Mouse (Mus musculus) limb, embryonic 15.5 days (tissue): Measurements from ENCODE around the gene Gm11985. TPM values are rescaled to one million over a fixed set of nuclear protein-coding genes. Genes with fewer than 3 reads are reported as not detected.

Source experiments
- ATAC-seq: fragments of 200-750 bp; cut with Nextera tagmentation; 2 replicates; pipeline ENCODE4 v1.8.0; 2017; ENCODE audit warnings: low read depth, moderate TSS enrichment; ENCODE audit not compliant: insufficient number of reproducible peaks, low FRiP score, low TSS enrichment
- H3K27ac ChIP-seq: fragments of 300-500 bp; sonication (generic); 2 replicates; pipeline ENCODE4 v1.5.1; 2015; ENCODE audit warnings: moderate library complexity, mild to moderate bottlenecking, inconsistent platforms
- H3K27me3 ChIP-seq: fragments of 300-500 bp; sonication (generic); 2 replicates; pipeline ENCODE4 v1.6.1; 2015; ENCODE audit warnings: inconsistent platforms
- H3K36me3 ChIP-seq: fragments of 300-500 bp; sonication (generic); 2 replicates; pipeline ENCODE4 v1.6.1; 2015; ENCODE audit warnings: inconsistent platforms
- H3K4me1 ChIP-seq: fragments of 300-500 bp; sonication (generic); 2 replicates; pipeline ENCODE4 v1.6.1; 2015; ENCODE audit warnings: inconsistent platforms
- H3K4me2 ChIP-seq: fragments of 300-500 bp; sonication (generic); 2 replicates; pipeline ENCODE4 v1.6.1; 2015; ENCODE audit warnings: mild to moderate bottlenecking, inconsistent platforms
- H3K4me3 ChIP-seq: fragments of 300-500 bp; sonication (generic); 2 replicates; pipeline ENCODE4 v1.5.1; 2015; ENCODE audit warnings: mild to moderate bottlenecking, inconsistent platforms
- H3K9ac ChIP-seq: fragments of 300-500 bp; sonication (generic); 2 replicates; pipeline ENCODE4 v1.6.1; 2015; ENCODE audit warnings: inconsistent platforms
- H3K9me3 ChIP-seq: fragments of 300-500 bp; sonication (generic); 2 replicates; pipeline ENCODE4 v1.6.1; 2016; ENCODE audit warnings: inconsistent platforms
- WGBS: fragments of 180-500 bp; shearing (Covaris S2); methylation state at CpG from one replicate; pipeline ENCODE4 v1.1.7; 2015; 5-methylcytosine and 5-hydroxymethylcytosine counted together
- polyA plus RNA-seq: library from polyadenylated mRNA; unstranded; fragments of >200 nt; fragmentation: Nextera tagmentation; extraction: Ambion mirVana; gene quantifications from 2 replicates; pipeline ENCODE4 v1.2.1, GENCODE M21; 2015

The Gm11985 gene
- polyA plus RNA-seq, 1 experiment from 2014 or later, result not detected

DNA sequence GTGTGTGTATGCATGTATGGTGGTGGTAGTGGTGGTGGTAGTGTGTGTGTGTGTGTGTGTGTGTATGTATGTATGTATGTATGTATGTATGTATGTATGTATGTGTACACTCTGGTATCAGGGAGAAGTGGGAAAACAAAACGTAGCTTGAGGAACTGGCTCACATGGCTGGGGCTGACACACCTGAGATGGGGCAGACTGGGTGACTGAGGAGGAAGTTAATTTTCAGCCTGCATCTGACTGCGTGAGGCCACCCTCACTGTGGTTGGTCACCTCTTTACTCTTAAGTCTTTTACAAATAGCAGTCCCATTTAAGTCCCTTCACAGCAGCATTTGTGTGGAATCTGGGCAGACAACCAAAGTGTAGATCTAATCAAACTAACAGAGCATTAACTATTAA lies 9.1 kb downstream of the Gm11985 start:
- no peak overlapping the region for H3K4me3 ChIP-seq
- H3K4me1 ChIP-seq, result no peaks in the 10 kb centered on the region
- no peak overlapping the region for H3K27ac ChIP-seq
- no peak overlapping the region for H3K4me2 ChIP-seq
- no peaks in the 10 kb centered on the region for H3K9me3 ChIP-seq
- 76% methylated on average over 2 of the region's 2 CpGs for WGBS
- no peak overlapping the region for H3K9ac ChIP-seq
- H3K27me3 ChIP-seq, result no peaks in the 10 kb centered on the region
- ATAC-seq, result no peak
- H3K36me3 ChIP-seq, result no peaks in the 10 kb centered on the region

DNA sequence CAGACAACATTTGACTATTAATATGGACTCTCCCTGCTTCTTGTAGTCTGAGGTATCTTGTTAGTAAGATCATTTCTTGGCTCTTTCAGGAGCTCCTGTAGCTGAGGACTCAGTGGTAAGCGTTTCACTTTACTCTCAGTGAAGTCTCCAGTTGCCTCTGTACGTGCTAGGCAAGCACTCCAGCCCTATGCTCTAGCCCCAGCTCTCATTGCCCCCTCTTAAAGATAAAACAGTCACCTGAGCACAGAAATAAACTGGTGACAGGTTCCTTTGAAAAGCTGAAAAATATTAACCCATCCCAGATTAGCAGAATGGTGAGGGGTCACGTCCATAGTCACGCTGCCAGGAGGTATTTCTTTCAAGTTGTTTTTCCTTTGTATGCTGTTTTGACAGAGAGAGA lies 9.6 kb downstream of the Gm11985 start:
- H3K9me3 ChIP-seq, result no peaks in the 10 kb centered on the region
- H3K27me3 ChIP-seq, result no peaks in the 10 kb centered on the region
- H3K4me2 ChIP-seq, result no peak overlapping the region
- H3K4me3 ChIP-seq, result no peak overlapping the region
- H3K36me3 ChIP-seq, result no peaks in the 10 kb centered on the region
- no peak overlapping the region for H3K9ac ChIP-seq
- H3K4me1 ChIP-seq, result no peaks in the 10 kb centered on the region
- ATAC-seq, result no peak
- WGBS, result 82% methylated on average over 4 of the region's 4 CpGs
- H3K27ac ChIP-seq, result no peak overlapping the region

- Histone ChIP-seq H3K36me3 (no peaks in the 10 kb centered on the region), H3K4me2 (no peak overlapping the region), H3K4me3 (no peak overlapping the region), H3K9ac (no peak overlapping the region), H3K4me1 (no peaks in the 10 kb centered on the region), H3K27me3 (no peaks in the 10 kb centered on the region), H3K27ac (no peak overlapping the region), H3K9me3 (no peaks in the 10 kb centered on the region)
- whole genome bisulfite sequencing, result 79% methylated on average over 6 of the region's 6 CpGs
- no peak for ATAC-seq
Observed at GRCm38 (mm10) chr11:7173664-7174063, 14.7 kb downstream of the Gm11985 start.

DNA sequence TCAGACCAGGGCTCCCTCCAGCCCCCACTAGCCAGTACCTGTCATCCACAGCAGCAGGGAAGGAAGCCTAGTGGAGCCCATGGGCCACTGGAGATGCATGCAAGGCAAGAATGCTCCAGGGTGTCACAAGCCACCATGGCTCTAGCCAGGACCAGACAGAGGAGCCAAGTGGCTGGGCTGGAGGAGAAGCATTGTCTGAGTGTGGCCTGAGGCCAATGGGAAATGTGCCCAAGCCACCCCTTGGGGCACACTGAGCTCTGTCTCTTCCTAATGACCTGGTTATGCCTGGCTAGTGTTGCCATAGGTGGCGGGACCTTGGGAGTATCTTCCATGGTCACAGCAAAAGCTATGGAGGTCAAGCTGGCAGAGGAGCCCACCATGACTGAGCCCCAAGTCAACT lies 18.7 kb downstream of the Gm11985 start:
- no peak overlapping the region for H3K9ac ChIP-seq
- no peaks in the 10 kb centered on the region for H3K4me1 ChIP-seq
- H3K36me3 ChIP-seq, result no peaks in the 10 kb centered on the region
- WGBS, result 85% methylated on average over 1 of the region's 1 CpGs
- no peak overlapping the region for H3K27ac ChIP-seq
- no peaks in the 10 kb centered on the region for H3K27me3 ChIP-seq
- no peak overlapping the region for H3K4me2 ChIP-seq
- no peak overlapping the region for H3K4me3 ChIP-seq
- no peak for ATAC-seq
- no peaks in the 10 kb centered on the region for H3K9me3 ChIP-seq

DNA sequence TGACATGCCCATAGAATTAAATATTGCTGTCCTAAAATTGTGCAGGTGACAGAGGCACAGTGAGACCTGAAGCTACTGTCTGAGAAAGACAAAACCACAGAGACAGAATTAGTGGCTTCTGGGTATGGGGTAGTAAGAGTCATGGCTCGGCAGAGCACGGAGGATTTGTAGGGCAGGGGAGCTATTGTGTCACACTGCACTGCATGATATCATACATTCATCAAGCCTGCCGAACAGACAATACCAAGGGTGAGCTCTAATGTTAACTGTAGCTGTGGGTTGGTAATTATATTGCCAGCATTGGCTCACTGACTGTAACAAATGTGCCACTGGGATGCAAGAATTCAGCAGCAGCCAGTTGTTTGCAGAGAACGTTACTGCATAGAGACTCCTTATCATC lies 24.0 kb downstream of the Gm11985 start:
- peaks cover 9% of the 10 kb centered on the region for H3K4me1 ChIP-seq
- no peak for ATAC-seq
- H3K4me2 ChIP-seq, result no peak overlapping the region
- H3K36me3 ChIP-seq, result no peaks in the 10 kb centered on the region
- no peak overlapping the region for H3K9ac ChIP-seq
- 78% methylated on average over 4 of the region's 4 CpGs for WGBS
- H3K4me3 ChIP-seq, result no peak overlapping the region
- H3K9me3 ChIP-seq, result no peaks in the 10 kb centered on the region
- no peak overlapping the region for H3K27ac ChIP-seq
- H3K27me3 ChIP-seq, result no peaks in the 10 kb centered on the region

DNA sequence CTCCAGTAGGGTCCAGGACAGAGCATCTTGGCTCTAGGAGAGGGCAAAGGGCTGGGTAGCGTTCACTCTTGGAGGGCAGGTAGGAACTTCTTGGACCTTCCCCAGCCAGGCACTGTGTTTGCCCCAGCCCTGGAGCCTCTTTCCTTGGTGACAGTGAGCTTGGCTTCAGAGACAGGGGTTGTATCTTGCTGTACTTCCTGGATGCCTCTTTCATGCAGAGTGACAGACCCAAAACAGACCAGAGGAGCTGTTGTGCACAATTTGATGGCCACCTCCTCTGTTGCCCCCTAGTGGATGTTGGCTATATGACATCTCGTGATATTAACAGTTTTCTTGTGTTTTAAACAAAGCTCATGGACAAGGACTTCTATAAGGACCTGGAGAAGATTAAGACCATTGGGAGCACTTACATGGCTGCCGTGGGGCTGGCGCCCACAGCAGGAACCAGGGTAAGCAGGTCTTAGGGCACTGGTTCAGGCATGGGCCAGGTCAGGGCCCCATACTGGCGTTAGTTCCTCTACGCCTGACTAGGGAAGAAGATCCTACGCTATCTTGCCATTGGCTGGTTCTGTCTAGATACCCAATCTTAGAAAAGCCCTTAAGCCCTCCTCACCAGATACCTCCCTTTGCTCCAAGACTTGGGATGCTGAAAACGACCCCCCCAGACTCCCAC lies 26.7 kb downstream of the Gm11985 start:
- no peaks in the 10 kb centered on the region for H3K9me3 ChIP-seq
- H3K9ac ChIP-seq, result no peak overlapping the region
- H3K27me3 ChIP-seq, result no peaks in the 10 kb centered on the region
- no peak overlapping the region for H3K27ac ChIP-seq
- peaks cover 12% of the 10 kb centered on the region for H3K4me1 ChIP-seq
- WGBS, result 80% methylated on average over 8 of the region's 8 CpGs
- H3K4me3 ChIP-seq, result no peak overlapping the region
- H3K36me3 ChIP-seq, result no peaks in the 10 kb centered on the region
- ATAC-seq, result no peak
- H3K4me2 ChIP-seq, result no peak overlapping the region

DNA sequence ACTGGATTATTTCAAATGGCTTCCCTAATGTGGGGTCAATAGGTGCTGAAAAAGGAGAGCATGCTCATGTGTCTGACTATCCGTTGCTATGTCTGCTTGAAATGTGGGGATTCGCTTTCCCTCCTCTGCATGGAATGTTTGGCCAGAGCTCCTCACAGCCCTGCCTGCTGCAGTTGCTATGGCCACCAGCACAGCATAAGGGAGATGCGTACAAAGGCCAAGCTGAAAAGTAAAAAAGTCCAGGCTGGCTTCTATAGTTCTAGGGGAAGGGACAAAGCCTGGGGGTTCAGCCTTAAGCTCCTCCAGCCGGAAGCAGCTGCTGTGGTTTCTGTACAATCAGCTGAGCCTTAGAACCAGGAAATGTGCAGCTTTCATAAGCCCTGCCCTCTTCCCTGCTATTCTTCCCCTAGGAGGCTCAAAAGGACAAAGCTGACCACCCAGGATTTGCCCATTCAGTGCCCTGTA lies 27.7 kb downstream of the Gm11985 start:
- H3K9me3 ChIP-seq, result no peaks in the 10 kb centered on the region
- no peak overlapping the region for H3K9ac ChIP-seq
- peak; percentile 50; the same call in 1 of the 2 replicates for ATAC-seq
- H3K27me3 ChIP-seq, result no peaks in the 10 kb centered on the region
- peaks cover 12% of the 10 kb centered on the region for H3K4me1 ChIP-seq
- no peak overlapping the region for H3K4me2 ChIP-seq
- H3K27ac ChIP-seq, result peak overlapping the region; percentile 65
- no peak overlapping the region for H3K4me3 ChIP-seq
- no peaks in the 10 kb centered on the region for H3K36me3 ChIP-seq
- 58% methylated on average over 4 of the region's 4 CpGs for WGBS

DNA sequence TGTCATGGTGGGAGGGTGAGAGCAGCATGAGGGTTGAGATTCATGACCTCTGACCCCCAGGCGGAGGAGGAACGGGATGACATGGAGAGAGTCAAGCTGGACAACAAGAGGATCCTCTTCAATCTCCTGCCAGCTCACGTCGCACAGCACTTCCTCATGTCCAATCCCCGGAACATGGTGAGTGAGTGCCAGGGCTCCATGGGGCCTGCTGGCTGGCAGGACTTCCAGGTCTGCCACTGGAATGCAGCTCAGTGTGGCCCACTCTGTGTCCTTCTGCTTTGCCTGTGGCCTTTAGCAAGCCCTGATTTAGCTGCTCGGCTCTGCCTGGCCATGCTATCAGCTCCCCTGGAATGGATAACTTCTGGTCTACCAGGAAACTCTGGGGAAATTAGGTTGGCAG lies 28.2 kb downstream of the Gm11985 start:
- Histone ChIP-seq H3K4me1 (peaks cover 12% of the 10 kb centered on the region), H3K27me3 (no peaks in the 10 kb centered on the region), H3K36me3 (no peaks in the 10 kb centered on the region), H3K9ac (no peak overlapping the region), H3K4me3 (no peak overlapping the region), H3K4me2 (no peak overlapping the region), H3K9me3 (no peaks in the 10 kb centered on the region), H3K27ac (peak overlapping the region; percentile 65)
- 76% methylated on average over 6 of the region's 6 CpGs for WGBS
- no peak for ATAC-seq

GRCm38 (mm10) chr11:7158196-7158595 lies 30.2 kb downstream of the Gm11985 start:
- no peak overlapping the region for H3K9ac ChIP-seq
- no peaks in the 10 kb centered on the region for H3K36me3 ChIP-seq
- no peak overlapping the region for H3K27ac ChIP-seq
- peaks cover 12% of the 10 kb centered on the region for H3K4me1 ChIP-seq
- H3K4me3 ChIP-seq, result no peak overlapping the region
- H3K9me3 ChIP-seq, result no peaks in the 10 kb centered on the region
- WGBS, result 87% methylated on average over 6 of the region's 6 CpGs
- H3K27me3 ChIP-seq, result no peaks in the 10 kb centered on the region
- H3K4me2 ChIP-seq, result no peak overlapping the region
- no peak for ATAC-seq

- no peak for ATAC-seq
- H3K4me1 ChIP-seq, result peaks cover 12% of the 10 kb centered on the region
Observed at GRCm38 (mm10) chr11:7156427-7156826, 31.9 kb downstream of the Gm11985 start.

GRCm38 (mm10) chr11:7153081-7153480 lies 35.3 kb downstream of the Gm11985 start:
- H3K9ac ChIP-seq, result no peak overlapping the region
- ATAC-seq, result no peak
- 82% methylated on average over 8 of the region's 8 CpGs for WGBS

More at GRCm38 (mm10) chr11:7156427-7156826, 31.9 kb downstream of the Gm11985 start:
- Histone ChIP-seq H3K27me3 (no peaks in the 10 kb centered on the region), H3K9me3 (no peaks in the 10 kb centered on the region), H3K36me3 (no peaks in the 10 kb centered on the region), H3K4me2 (no peak overlapping the region), H3K27ac (no peak overlapping the region), H3K9ac (no peak overlapping the region), H3K4me3 (no peak overlapping the region)
- 57% methylated on average over 4 of the region's 4 CpGs for WGBS

DNA sequence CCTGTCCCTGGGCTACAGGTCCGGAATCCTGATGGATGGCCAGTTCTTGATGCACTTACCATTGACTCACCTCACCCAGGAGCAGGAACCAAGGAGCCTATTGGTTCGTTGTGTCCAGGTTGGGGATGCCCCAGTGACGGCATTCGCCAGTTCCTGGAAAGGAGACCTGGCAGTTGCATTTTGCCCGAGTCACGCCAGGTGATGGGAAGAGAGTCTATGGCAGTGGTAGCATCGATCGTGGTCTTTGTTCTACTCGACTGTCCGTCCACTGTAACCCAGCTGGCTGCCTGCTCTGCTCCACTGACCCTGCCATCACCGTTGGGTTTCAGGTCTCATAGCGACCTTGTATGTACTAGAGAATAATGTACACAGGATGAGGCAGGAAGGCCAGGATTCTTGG lies 36.0 kb downstream of the Gm11985 start:
- no peaks in the 10 kb centered on the region for H3K36me3 ChIP-seq
- H3K27ac ChIP-seq, result no peak overlapping the region
- no peak overlapping the region for H3K4me3 ChIP-seq
- no peaks in the 10 kb centered on the region for H3K27me3 ChIP-seq
- WGBS, result 92% methylated on average over 12 of the region's 12 CpGs
- H3K4me2 ChIP-seq, result no peak overlapping the region
- no peaks in the 10 kb centered on the region for H3K4me1 ChIP-seq
- no peaks in the 10 kb centered on the region for H3K9me3 ChIP-seq
- no peak overlapping the region for H3K9ac ChIP-seq
- no peak for ATAC-seq

More at GRCm38 (mm10) chr11:7153081-7153480, 35.3 kb downstream of the Gm11985 start:
- H3K27ac ChIP-seq, result no peak overlapping the region
- no peaks in the 10 kb centered on the region for H3K27me3 ChIP-seq
- no peak overlapping the region for H3K4me3 ChIP-seq
- H3K4me2 ChIP-seq, result no peak overlapping the region
- no peaks in the 10 kb centered on the region for H3K9me3 ChIP-seq
- H3K36me3 ChIP-seq, result no peaks in the 10 kb centered on the region
- no peaks in the 10 kb centered on the region for H3K4me1 ChIP-seq

GRCm38 (mm10) chr11:7150511-7150910 lies 37.9 kb downstream of the Gm11985 start:
- 87% methylated on average over 8 of the region's 8 CpGs for WGBS
- ATAC-seq, result no peak
- H3K36me3 ChIP-seq, result no peaks in the 10 kb centered on the region
- no peaks in the 10 kb centered on the region for H3K9me3 ChIP-seq
- no peak overlapping the region for H3K9ac ChIP-seq
- no peak overlapping the region for H3K27ac ChIP-seq
- H3K4me2 ChIP-seq, result no peak overlapping the region
- no peaks in the 10 kb centered on the region for H3K27me3 ChIP-seq
- H3K4me1 ChIP-seq, result no peaks in the 10 kb centered on the region
- no peak overlapping the region for H3K4me3 ChIP-seq
